In the genomic region with DNA sequence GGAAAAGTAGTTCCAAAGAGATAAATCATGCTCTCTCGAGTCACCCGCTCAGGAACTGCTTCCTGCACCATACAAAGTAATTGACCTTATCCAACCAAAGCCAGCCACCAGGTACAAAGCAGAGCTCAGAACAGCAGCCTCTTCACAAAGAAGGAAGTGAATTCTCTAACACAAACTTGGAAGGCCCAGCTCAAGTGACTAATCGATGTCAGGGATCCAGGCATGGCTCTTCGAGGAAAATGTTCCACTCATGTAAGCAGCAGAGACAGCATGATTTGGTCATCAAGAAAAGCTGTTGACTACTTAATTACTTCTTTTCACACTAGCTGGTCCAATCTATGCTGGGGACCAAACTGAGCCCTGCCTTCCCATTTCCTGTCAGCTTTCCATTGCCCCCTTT, we compare ENCODE assay signal across 10 mouse cellular contexts.
DNase-seq lines count a peak whose midpoint lies in the region; ATAC-seq and TF ChIP-seq lines count a peak whose summit lies in the region.
"Had no signal": no experiment of that assay in that cellular context is flagged by ENCODE, and none has a peak within 500 bp of the region (broad histone marks: within the 10 kb centered on the region; RNA-seq: fewer than 3 reads in every experiment).

No protein-coding gene starts in this region.

- H3K4me3 ChIP-seq in kidney, adult 2 months (ENCODE audit: insufficient read depth, low read depth, low read length): no peak overlapping the region
- H3K4me3 ChIP-seq in embryonic facial prominence, embryonic 12.5 days: no peak overlapping the region
- no peak overlapping the region for H3K4me3 ChIP-seq in liver, embryonic 11.5 days (ENCODE audit: low read depth, low read length)

- H3K27me3 ChIP-seq in kidney, adult 2 months (replicated peaks; ENCODE audit: control insufficient read depth, insufficient read depth, low read length): no peaks in the 10 kb centered on the region
- no peaks in the 10 kb centered on the region for H3K27me3 ChIP-seq in embryonic facial prominence, embryonic 12.5 days
- H3K27me3 ChIP-seq in liver, embryonic 11.5 days (replicated peaks; ENCODE audit: control insufficient read depth, insufficient read depth, low read length): no peaks in the 10 kb centered on the region

- TF ChIP-seq CTCF in kidney, adult 2 months (conservative IDR thresholded peaks at IDR 0.05; ENCODE audit: insufficient read depth, insufficient read length, low read depth, low read length): no peak

- no peak for TF ChIP-seq POLR2A in kidney, adult 2 months (IDR thresholded peaks at IDR 0.05; ENCODE audit: low read depth, low read length)

- WGBS in kidney, adult 2 months: 24% methylated on average over 4 of the region's 4 CpGs
- WGBS in embryonic facial prominence, embryonic 12.5 days: 52% methylated on average over 4 of the region's 4 CpGs
- 68% methylated on average over 4 of the region's 4 CpGs for WGBS in liver, embryonic 11.5 days

- H3K9me3 ChIP-seq in embryonic facial prominence, embryonic 12.5 days: no peaks in the 10 kb centered on the region
- no peaks in the 10 kb centered on the region for H3K9me3 ChIP-seq in liver, embryonic 11.5 days (ENCODE audit: control insufficient read depth, low read length)

- no peak for ATAC-seq in embryonic facial prominence, embryonic 12.5 days (ENCODE audit: insufficient number of reproducible peaks, insufficient read depth, low FRiP score, low TSS enrichment)
- ATAC-seq in liver, embryonic 11.5 days (replicated peaks; ENCODE audit: low FRiP score): no peak
- ATAC-seq: activated CD4-positive, CD25-positive, alpha-beta regulatory T cell, adult 4 months had no signal

- peak; percentile 58 for DNase-seq in kidney, adult 2 months
- DNase-seq in kidney, adult 18-20 months: no peak
- peak; percentile 51 for DNase-seq in Muller cell, postnatal 12 days (ENCODE audit: inconsistent ontology term)
- no peak for DNase-seq in liver, embryonic 11.5 days (ENCODE audit: low spot score)
- DNase-seq in testis, postnatal 14 days (ENCODE audit: low spot score): no peak
- no peak for DNase-seq in spleen, adult 18-20 months
- DNase-seq in left cerebral cortex, postnatal 25 days (ENCODE audit: low spot score in 2 of 2): no peak
- DNase-seq: right cerebral cortex, postnatal 4 days had no signal

- H3K4me1 ChIP-seq in kidney, adult 2 months (ENCODE audit: control insufficient read depth, insufficient read depth, low read length): peaks cover 26% of the 10 kb centered on the region
- H3K4me1 ChIP-seq in embryonic facial prominence, embryonic 12.5 days: peaks cover 31% of the 10 kb centered on the region
- peaks cover 6% of the 10 kb centered on the region; the same call in 1 of the 2 replicates for H3K4me1 ChIP-seq in liver, embryonic 11.5 days (replicated peaks; ENCODE audit: control insufficient read depth, insufficient read depth, low read length)

- H3K9ac ChIP-seq in embryonic facial prominence, embryonic 12.5 days: no peak overlapping the region
- H3K9ac ChIP-seq in liver, embryonic 11.5 days (ENCODE audit: low read depth, low read length): no peak overlapping the region

- no peaks in the 10 kb centered on the region for H3K36me3 ChIP-seq in kidney, adult 2 months (ENCODE audit: control insufficient read depth, insufficient read depth, low read length)
- no peaks in the 10 kb centered on the region for H3K36me3 ChIP-seq in embryonic facial prominence, embryonic 12.5 days
- H3K36me3 ChIP-seq in liver, embryonic 11.5 days (ENCODE audit: control insufficient read depth, insufficient read depth, low read length): no peaks in the 10 kb centered on the region

- no peak overlapping the region for H3K4me2 ChIP-seq in embryonic facial prominence, embryonic 12.5 days (replicated peaks)
- no peak overlapping the region for H3K4me2 ChIP-seq in liver, embryonic 11.5 days

- H3K27ac ChIP-seq in kidney, adult 2 months (ENCODE audit: insufficient read depth, low read depth, low read length): peak overlapping the region; percentile 91
- H3K27ac ChIP-seq in embryonic facial prominence, embryonic 12.5 days: 0 out of 2 replicates have a peak overlapping the region, but pooled peaks have one; percentile 30
- H3K27ac ChIP-seq in liver, embryonic 11.5 days (ENCODE audit: low read depth, low read length): peak overlapping the region; percentile 41; the same call in 1 of the 2 replicates

- intact Hi-C loops in left cerebral cortex, postnatal 25 days (cut with DNase I): loop anchor here (5.0 kb wide), 1 partner anchor 66 kb away; no protein-coding TSS in a partner anchor

Comparison
In these comparisons a context has a peak if more than half of its experiments do, and no peak if none do; other contexts are left out.
1. DNase-seq: peak in kidney, adult 2 months (single experiment) and Muller cell, postnatal 12 days (single experiment); none in kidney, adult 18-20 months (single experiment), liver, embryonic 11.5 days (single experiment), testis, postnatal 14 days (single experiment), spleen, adult 18-20 months (0 of 2) and left cerebral cortex, postnatal 25 days (0 of 2).
2. H3K27ac ChIP-seq: peak in every context shown above with its lines; median percentile 91 in kidney, adult 2 months; 41 in liver, embryonic 11.5 days; 30 in embryonic facial prominence, embryonic 12.5 days.